Mouse (Mus musculus): ENCODE results near the gene Drd1. TPM values are rescaled to one million over a fixed set of nuclear protein-coding genes. Genes with fewer than 3 reads are reported as not detected.

The Drd1 gene
- polyA plus RNA-seq (2014; fragmentation: Nextera tagmentation; extraction: Ambion mirVana), result 0.15 and 0.19 TPM in 2 replicates

DNA sequence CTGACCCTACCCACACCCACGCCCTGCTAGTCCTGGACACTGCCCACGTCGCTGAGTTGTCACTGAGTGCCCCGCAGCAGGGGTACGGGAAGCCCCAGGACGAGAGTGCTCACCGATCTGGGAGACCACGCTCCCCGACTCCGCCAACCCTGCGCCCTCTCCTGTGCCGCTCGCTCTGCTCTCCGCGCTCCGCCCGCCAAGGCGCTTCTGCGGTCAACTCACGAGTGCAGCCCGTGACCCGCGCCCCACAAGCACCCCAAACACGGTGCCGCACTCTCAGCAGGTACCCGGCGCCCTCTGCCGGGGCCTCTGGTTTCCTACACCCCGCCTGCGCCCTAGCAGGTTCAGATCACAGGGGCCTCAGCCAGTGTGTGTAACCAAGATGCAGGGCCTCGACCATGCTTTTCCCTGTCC lies at the start of gene Drd1:
Drd1 (minus strand) TSS at position 258 of the 414 bp plus-strand sequence.
- Histone ChIP-seq H3K4me1 (replicated peaks; ENCODE audit: control insufficient read depth, insufficient read depth, low read length) (no peaks in the 10 kb centered on the region; the same call in 1 of the 2 replicates), H3K9ac (ENCODE audit: low read length) (peak within 1 kb of the TSS; percentile 41; the same call in 1 of the 2 replicates), H3K4me3 (ENCODE audit: low read depth, low read length) (peak within 1 kb of the TSS; percentile 45), H3K9me3 (ENCODE audit: control insufficient read depth, low read length) (no peaks in the 10 kb centered on the region), H3K27ac (ENCODE audit: low read depth, low read length) (no peak within 1 kb of the TSS), H3K36me3 (ENCODE audit: control insufficient read depth, insufficient read depth, low read length) (no peaks in the 10 kb centered on the region), H3K27me3 (ENCODE audit: control insufficient read depth, insufficient read depth, low read length) (peaks cover 14% of the 10 kb centered on the region), H3K4me2 (ENCODE audit: low read depth, low read length, severe bottlenecking) (peak within 1 kb of the TSS; percentile 97)
- DNase-seq (ENCODE audit: low spot score) (peak; percentile 88), ATAC-seq (replicated peaks; ENCODE audit: low FRiP score) (peak; percentile 58)
- 1% methylated on average over 31 of the region's 31 CpGs for WGBS

DNA sequence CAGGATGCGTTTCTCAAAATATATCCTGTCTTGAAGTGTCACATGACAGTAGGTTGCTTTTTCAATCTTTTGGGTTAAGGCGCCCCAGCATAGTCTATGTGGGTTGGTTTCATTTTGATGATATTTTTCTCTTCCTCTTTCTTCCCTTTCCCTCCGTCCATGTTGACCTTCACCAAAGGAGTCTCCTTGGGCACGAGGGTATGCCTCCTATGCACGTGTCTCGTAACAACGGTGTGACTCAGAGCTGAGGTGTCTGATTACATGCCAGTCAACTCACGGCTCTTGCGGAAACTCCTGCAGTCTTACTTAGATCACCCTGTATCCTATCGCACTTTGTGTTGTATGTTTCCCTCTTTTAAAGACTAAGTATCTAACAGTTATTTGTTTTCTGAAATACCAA lies 48.4 kb upstream of the Drd1 start:
- 90% methylated on average over 10 of the region's 10 CpGs for WGBS
- no peak overlapping the region for H3K4me3 ChIP-seq (ENCODE audit: low read depth, low read length)
- no peak overlapping the region for H3K9ac ChIP-seq (ENCODE audit: low read length)
- H3K27ac ChIP-seq (ENCODE audit: low read depth, low read length), result no peak overlapping the region
- ATAC-seq (replicated peaks; ENCODE audit: low FRiP score) (no peak), DNase-seq (ENCODE audit: low spot score) (no peak)
- no peaks in the 10 kb centered on the region for H3K27me3 ChIP-seq (ENCODE audit: control insufficient read depth, insufficient read depth, low read length)
- H3K36me3 ChIP-seq (ENCODE audit: control insufficient read depth, insufficient read depth, low read length), result peaks cover 4% of the 10 kb centered on the region; the same call in 1 of the 2 replicates
- no peaks in the 10 kb centered on the region for H3K4me1 ChIP-seq (replicated peaks; ENCODE audit: control insufficient read depth, insufficient read depth, low read length)
- no peak overlapping the region for H3K4me2 ChIP-seq (ENCODE audit: low read depth, low read length, severe bottlenecking)
- H3K9me3 ChIP-seq (ENCODE audit: control insufficient read depth, low read length), result no peaks in the 10 kb centered on the region

DNA sequence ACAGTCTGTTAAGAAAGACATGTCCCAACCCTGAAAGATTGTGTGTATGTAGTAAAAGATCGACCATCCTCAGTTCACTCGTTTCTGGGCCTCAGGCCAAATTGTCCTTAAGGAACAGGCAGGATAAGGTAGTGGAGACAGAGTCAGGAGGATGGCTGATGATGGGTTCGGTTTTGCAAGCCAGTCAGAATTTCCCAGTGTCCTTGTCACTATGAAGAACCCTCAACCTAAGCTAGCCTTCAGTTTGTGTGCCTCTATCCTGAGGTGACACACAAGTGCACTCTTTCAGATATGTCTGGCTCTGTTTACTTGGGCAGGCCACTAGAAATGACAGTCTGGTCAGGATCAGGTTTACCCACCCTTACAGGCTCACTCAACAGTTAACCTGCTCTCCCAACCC lies 47.8 kb upstream of the Drd1 start:
- H3K9me3 ChIP-seq (ENCODE audit: control insufficient read depth, low read length), result no peaks in the 10 kb centered on the region
- H3K4me3 ChIP-seq (ENCODE audit: low read depth, low read length), result no peak overlapping the region
- H3K4me2 ChIP-seq (ENCODE audit: low read depth, low read length, severe bottlenecking), result no peak overlapping the region
- 88% methylated on average over 3 of the region's 3 CpGs for WGBS
- H3K36me3 ChIP-seq (ENCODE audit: control insufficient read depth, insufficient read depth, low read length), result peaks cover 4% of the 10 kb centered on the region; the same call in 1 of the 2 replicates
- ATAC-seq (replicated peaks; ENCODE audit: low FRiP score) (no peak), DNase-seq (ENCODE audit: low spot score) (no peak)
- H3K9ac ChIP-seq (ENCODE audit: low read length), result no peak overlapping the region
- no peak overlapping the region for H3K27ac ChIP-seq (ENCODE audit: low read depth, low read length)
- no peaks in the 10 kb centered on the region for H3K27me3 ChIP-seq (ENCODE audit: control insufficient read depth, insufficient read depth, low read length)
- no peaks in the 10 kb centered on the region for H3K4me1 ChIP-seq (replicated peaks; ENCODE audit: control insufficient read depth, insufficient read depth, low read length)

DNA sequence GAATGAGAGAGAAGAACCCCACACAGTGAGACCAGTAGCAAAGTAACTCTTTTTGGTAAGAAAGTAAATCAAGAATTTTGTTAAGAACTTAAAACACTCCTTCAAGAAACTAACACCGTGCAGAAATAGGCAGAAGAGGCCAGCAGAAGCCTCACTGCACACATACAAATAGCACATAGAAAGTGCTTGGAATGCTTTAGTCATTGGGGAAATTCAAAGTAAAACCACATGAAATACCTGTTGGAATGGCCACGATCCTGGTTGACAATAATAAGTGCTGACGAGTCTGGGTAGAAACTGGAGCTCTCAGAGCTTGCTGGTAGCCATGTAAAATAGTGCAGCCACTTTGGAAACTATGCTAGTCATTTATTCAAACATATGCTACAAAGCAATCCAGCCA lies 46.6 kb upstream of the Drd1 start:
- no peak overlapping the region for H3K9ac ChIP-seq (ENCODE audit: low read length)
- H3K27ac ChIP-seq (ENCODE audit: low read depth, low read length), result no peak overlapping the region
- H3K4me3 ChIP-seq (ENCODE audit: low read depth, low read length), result no peak overlapping the region
- 95% methylated on average over 3 of the region's 3 CpGs for WGBS
- ATAC-seq (replicated peaks; ENCODE audit: low FRiP score) (no peak), DNase-seq (ENCODE audit: low spot score) (no peak)
- H3K4me1 ChIP-seq (replicated peaks; ENCODE audit: control insufficient read depth, insufficient read depth, low read length), result no peaks in the 10 kb centered on the region
- no peaks in the 10 kb centered on the region for H3K27me3 ChIP-seq (ENCODE audit: control insufficient read depth, insufficient read depth, low read length)
- no peaks in the 10 kb centered on the region; the same call in 1 of the 2 replicates for H3K36me3 ChIP-seq (ENCODE audit: control insufficient read depth, insufficient read depth, low read length)
- no peaks in the 10 kb centered on the region for H3K9me3 ChIP-seq (ENCODE audit: control insufficient read depth, low read length)
- no peak overlapping the region for H3K4me2 ChIP-seq (ENCODE audit: low read depth, low read length, severe bottlenecking)

DNA sequence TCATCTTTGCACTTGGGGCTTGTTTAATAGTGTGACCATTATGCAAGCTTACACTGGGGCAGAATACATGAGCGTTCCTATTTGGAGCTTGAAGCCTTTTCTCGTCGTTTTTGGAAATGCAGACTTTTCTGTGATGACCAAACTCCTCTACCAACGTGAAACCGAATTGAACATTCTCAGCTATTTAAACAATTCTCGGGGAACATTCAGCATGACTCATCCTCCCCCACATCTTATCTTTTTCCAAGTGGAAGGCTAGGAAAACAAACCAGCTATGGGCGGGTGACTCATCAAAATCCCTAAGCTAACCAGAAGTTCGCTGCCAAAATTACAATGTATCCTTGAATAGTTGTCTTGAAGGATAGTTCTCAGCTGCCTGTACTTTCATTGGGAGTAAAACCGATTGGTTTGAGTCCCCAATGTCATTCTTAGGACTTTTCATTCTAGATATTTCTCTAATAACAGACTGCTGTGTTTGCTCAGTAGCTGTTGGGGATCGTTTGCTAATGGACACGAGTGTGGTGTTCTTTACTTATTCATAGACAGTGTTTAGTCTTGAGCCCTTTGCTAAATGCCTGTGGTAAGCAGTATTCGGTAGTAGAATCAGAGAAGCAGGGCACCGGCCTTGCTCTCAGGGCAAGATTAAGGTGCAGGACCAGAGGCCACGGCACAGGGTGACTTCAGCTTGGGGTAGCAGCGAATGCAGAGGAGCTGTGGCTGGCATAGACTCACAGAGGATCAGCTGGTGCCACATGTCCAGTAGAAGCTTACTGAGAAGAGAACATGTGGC lies 45.7 kb upstream of the Drd1 start:
- Histone ChIP-seq H3K27me3 (ENCODE audit: control insufficient read depth, insufficient read depth, low read length) (no peaks in the 10 kb centered on the region), H3K27ac (ENCODE audit: low read depth, low read length) (no peak overlapping the region), H3K36me3 (ENCODE audit: control insufficient read depth, insufficient read depth, low read length) (no peaks in the 10 kb centered on the region), H3K4me3 (ENCODE audit: low read depth, low read length) (no peak overlapping the region), H3K9ac (ENCODE audit: low read length) (no peak overlapping the region), H3K4me1 (replicated peaks; ENCODE audit: control insufficient read depth, insufficient read depth, low read length) (no peaks in the 10 kb centered on the region), H3K9me3 (ENCODE audit: control insufficient read depth, low read length) (no peaks in the 10 kb centered on the region), H3K4me2 (ENCODE audit: low read depth, low read length, severe bottlenecking) (no peak overlapping the region)
- ATAC-seq (replicated peaks; ENCODE audit: low FRiP score), result no peak
- no peak for DNase-seq (ENCODE audit: low spot score)
- 91% methylated on average over 15 of the region's 15 CpGs for WGBS

DNA sequence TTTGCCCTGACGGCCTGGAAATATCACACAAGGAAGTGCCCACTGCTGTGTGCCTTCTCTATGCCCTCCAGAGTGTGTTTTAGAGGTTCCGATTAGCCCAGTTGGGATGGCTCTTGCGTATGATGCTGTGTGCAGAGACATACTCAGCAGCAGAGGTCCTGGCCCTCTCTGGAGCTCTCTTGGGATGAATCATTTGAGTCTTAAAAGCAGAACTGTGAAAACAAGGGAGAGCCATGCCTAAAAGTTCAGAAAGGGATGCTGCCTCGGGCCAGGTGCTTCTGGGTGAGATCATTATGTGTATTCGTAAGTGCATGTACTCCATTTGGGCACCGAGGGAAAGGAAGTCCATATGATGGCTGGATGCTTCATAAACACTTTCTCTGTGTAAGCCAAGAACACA lies 42.3 kb upstream of the Drd1 start:
- no peaks in the 10 kb centered on the region for H3K4me1 ChIP-seq (replicated peaks; ENCODE audit: control insufficient read depth, insufficient read depth, low read length)
- ATAC-seq (replicated peaks; ENCODE audit: low FRiP score) (no peak), DNase-seq (ENCODE audit: low spot score) (no peak)
- no peak overlapping the region for H3K9ac ChIP-seq (ENCODE audit: low read length)
- H3K9me3 ChIP-seq (ENCODE audit: control insufficient read depth, low read length), result no peaks in the 10 kb centered on the region
- H3K4me3 ChIP-seq (ENCODE audit: low read depth, low read length), result no peak overlapping the region
- no peaks in the 10 kb centered on the region; the same call in none of the 2 replicates for H3K36me3 ChIP-seq (ENCODE audit: control insufficient read depth, insufficient read depth, low read length)
- H3K27me3 ChIP-seq (ENCODE audit: control insufficient read depth, insufficient read depth, low read length), result no peaks in the 10 kb centered on the region
- WGBS, result 93% methylated on average over 6 of the region's 6 CpGs
- no peak overlapping the region for H3K27ac ChIP-seq (ENCODE audit: low read depth, low read length)
- no peak overlapping the region for H3K4me2 ChIP-seq (ENCODE audit: low read depth, low read length, severe bottlenecking)

DNA sequence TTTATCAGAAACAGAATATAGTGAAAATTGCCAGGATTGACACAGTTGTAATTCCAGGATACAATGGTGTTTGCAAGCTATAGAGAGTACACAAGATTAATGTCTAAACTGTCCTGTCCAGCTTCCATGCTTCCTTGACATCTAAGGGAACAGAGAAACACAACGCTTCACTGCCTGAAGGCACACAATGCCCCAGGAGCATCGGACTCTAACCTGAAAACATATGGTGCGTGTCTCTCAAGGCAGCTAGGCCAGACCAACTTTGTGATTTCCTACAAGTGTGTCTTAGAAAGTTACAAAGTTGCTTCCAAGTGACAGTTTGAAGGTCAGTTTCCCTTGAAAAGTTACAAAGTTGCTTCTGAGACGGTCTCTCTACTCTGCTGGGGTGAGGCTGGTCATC lies 41.7 kb upstream of the Drd1 start:
- DNase-seq (ENCODE audit: low spot score) (no peak), ATAC-seq (replicated peaks; ENCODE audit: low FRiP score) (no peak)
- Histone ChIP-seq H3K27me3 (ENCODE audit: control insufficient read depth, insufficient read depth, low read length) (no peaks in the 10 kb centered on the region), H3K9ac (ENCODE audit: low read length) (no peak overlapping the region), H3K36me3 (ENCODE audit: control insufficient read depth, insufficient read depth, low read length) (no peaks in the 10 kb centered on the region; the same call in none of the 2 replicates), H3K4me2 (ENCODE audit: low read depth, low read length, severe bottlenecking) (no peak overlapping the region), H3K27ac (ENCODE audit: low read depth, low read length) (no peak overlapping the region), H3K4me3 (ENCODE audit: low read depth, low read length) (no peak overlapping the region), H3K4me1 (replicated peaks; ENCODE audit: control insufficient read depth, insufficient read depth, low read length) (no peaks in the 10 kb centered on the region), H3K9me3 (ENCODE audit: control insufficient read depth, low read length) (no peaks in the 10 kb centered on the region)
- 93% methylated on average over 4 of the region's 4 CpGs for WGBS

DNA sequence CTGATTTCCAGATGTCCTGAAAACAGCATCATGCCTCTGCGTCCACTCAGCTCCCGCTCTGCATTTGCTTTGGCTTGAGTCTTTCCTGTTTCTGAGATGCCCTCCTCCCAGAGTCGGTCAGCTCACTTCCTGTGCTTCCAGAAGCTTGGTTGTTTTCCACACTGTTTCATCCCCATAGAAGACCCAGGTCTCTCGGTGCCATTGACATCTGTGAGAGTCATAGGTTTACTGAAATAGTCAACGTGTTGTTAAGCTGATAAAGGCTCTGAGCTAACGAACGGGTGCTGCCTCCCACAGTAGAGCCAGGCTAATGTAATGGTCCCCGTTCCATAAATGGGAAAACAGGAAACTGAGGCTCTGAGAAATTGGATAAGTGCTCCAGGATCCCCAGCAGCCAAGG lies 40.2 kb upstream of the Drd1 start:
- ATAC-seq (replicated peaks; ENCODE audit: low FRiP score) (no peak), DNase-seq (ENCODE audit: low spot score) (no peak)
- Histone ChIP-seq H3K9ac (ENCODE audit: low read length) (no peak overlapping the region), H3K27me3 (ENCODE audit: control insufficient read depth, insufficient read depth, low read length) (no peaks in the 10 kb centered on the region), H3K4me3 (ENCODE audit: low read depth, low read length) (no peak overlapping the region), H3K4me1 (replicated peaks; ENCODE audit: control insufficient read depth, insufficient read depth, low read length) (no peaks in the 10 kb centered on the region), H3K9me3 (ENCODE audit: control insufficient read depth, low read length) (no peaks in the 10 kb centered on the region), H3K27ac (ENCODE audit: low read depth, low read length) (no peak overlapping the region), H3K4me2 (ENCODE audit: low read depth, low read length, severe bottlenecking) (no peak overlapping the region), H3K36me3 (ENCODE audit: control insufficient read depth, insufficient read depth, low read length) (no peaks in the 10 kb centered on the region; the same call in none of the 2 replicates)
- WGBS, result 93% methylated on average over 8 of the region's 8 CpGs

DNA sequence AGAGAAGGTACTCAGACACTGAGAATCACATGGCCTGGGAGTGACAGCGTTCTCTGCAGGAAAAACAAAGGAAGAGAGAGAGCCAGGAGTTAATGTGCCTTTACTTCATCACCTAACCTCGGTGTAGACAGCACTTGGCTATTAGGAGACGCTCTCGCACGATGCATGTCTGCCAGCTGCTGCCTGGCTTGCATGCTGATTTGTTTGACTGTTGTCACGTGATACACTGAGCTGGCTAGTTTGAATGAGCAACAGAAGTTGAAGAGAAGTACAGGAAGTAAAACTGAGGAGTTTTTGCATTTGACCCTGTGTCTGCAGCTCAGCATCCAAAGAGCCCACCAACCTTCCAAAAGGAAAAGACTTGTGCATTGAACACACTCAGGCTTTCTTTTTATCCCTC lies 39.5 kb upstream of the Drd1 start:
- no peak overlapping the region for H3K4me3 ChIP-seq (ENCODE audit: low read depth, low read length)
- H3K4me1 ChIP-seq (replicated peaks; ENCODE audit: control insufficient read depth, insufficient read depth, low read length), result no peaks in the 10 kb centered on the region
- H3K27ac ChIP-seq (ENCODE audit: low read depth, low read length), result no peak overlapping the region
- H3K27me3 ChIP-seq (ENCODE audit: control insufficient read depth, insufficient read depth, low read length), result no peaks in the 10 kb centered on the region
- H3K36me3 ChIP-seq (ENCODE audit: control insufficient read depth, insufficient read depth, low read length), result no peaks in the 10 kb centered on the region; the same call in none of the 2 replicates
- DNase-seq (ENCODE audit: low spot score), result no peak
- H3K9ac ChIP-seq (ENCODE audit: low read length), result no peak overlapping the region
- WGBS, result 94% methylated on average over 6 of the region's 6 CpGs
- no peaks in the 10 kb centered on the region for H3K9me3 ChIP-seq (ENCODE audit: control insufficient read depth, low read length)
- ATAC-seq (replicated peaks; ENCODE audit: low FRiP score), result no peak
- H3K4me2 ChIP-seq (ENCODE audit: low read depth, low read length, severe bottlenecking), result no peak overlapping the region

All from forebrain, embryonic 11.5 days (tissue).